Mouse (Mus musculus) embryonic fibroblast, embryonic 13.5 days (primary cell): ENCODE results near the gene Meis2.

Experiments used
- CTCF ChIP-seq: IDR thresholded peaks from 2 replicates; pipeline ENCODE4 v1.5.1; 2011; ENCODE audit warnings: mild to moderate bottlenecking, control low read depth, low read length, moderate library complexity, borderline replicate concordance; ENCODE audit not compliant: insufficient read depth
- POLR2A ChIP-seq: IDR thresholded peaks from 2 replicates; pipeline ENCODE4 v1.6.1; 2011; ENCODE audit warnings: low read depth, mild to moderate bottlenecking, control low read depth, low read length, moderate library complexity

DNA sequence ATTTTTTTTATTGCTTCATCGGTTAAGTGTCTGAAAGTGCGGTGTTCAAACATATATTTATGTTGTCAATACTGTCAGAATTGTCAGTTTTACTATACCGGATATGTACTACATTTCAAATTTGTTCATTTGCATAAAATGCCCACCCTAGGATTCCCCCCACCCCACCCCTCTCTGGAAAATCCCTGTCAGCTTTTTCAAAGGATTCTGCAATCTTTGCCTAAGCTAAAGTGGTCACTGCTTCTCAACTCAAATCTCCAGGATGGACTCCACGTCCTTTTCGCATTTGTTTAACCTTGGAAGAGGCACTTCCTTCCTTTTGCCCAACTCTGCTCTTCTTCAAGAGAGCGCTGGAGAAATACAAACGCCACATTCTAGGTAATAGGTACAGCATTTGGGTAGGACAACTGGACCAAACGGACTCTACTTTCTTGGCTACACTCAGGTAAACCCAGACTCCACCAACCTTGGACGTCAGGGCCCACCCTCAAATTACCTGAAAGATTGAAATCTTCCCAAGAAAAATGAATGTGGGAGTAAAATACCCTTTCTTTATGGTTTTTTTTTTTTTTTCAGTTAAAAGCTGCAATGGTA lies 7.8 kb upstream of the Meis2 start:
- TF ChIP-seq CTCF: no peak
- TF ChIP-seq POLR2A: no peak
